Mouse (Mus musculus): ENCODE measurements around the gene Hlcs.

DNA sequence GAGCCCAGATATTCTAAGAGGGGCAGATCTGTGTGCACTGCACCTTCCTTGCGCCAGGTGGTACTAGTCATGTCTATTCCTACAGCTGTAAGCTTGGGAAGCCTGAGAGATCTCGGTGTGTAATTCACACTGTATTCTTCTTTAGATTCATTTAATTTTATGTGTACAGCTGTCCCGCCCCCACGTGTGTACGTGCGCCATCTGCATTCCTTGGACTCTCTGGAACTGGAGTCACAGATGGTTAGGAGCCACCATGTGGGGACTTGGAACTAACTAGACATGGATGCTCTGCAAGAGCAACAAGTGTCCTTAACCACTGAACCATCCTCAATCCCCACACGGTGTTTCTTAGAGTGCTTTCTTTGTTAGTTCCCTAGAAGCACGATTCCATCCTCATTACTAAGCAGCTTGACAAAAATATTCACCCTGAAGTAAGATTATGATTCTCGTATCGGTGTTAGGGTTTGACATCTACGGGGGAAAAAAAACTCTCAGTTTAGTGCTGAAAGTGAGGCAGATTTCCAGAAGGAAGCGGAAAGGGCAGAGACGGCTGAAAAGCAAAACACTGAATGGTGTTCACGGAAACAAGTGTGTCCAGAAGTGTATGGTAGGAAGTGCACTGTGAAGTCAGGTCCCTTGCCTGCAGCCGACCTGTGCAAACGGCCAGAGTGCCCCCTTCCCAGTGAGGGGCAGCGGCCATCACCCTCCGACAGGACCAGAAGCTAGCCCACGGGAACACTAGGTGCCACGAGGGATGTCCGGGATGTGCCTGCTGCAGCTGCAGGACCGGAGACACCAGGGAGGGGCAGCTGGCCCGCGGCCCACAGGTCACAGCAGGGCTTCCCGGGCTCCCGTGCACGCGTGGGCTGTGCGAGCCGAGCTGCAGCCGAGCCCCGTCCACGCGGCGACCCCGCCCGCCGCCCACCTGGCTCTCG, 24.0 kb downstream of the Hlcs start:
- no peak for TF ChIP-seq CTCF (IDR thresholded peaks at IDR 0.05; ENCODE audit: low read depth, low read length)
- TF ChIP-seq POLR2A (IDR thresholded peaks at IDR 0.05; ENCODE audit: borderline replicate concordance, low read depth, low read length) = no peak

Data from bone marrow macrophage, adult 2 months (primary cell).